Mouse (Mus musculus) right cerebral cortex, postnatal 36 days (tissue): ENCODE measurements around the gene Ets1.

Experiments used
- DNase-seq, 2 experiments: peaks; one replicate each; pipeline ENCODE4 v3.0.0; 2022; ENCODE audit warnings: low spot score in 2 of 2, mixed read lengths in 1 of 2

Ets1 gene

GRCm38 (mm10) chr9:32730001-32730655, 94.1 kb downstream of the Ets1 start:
- no peak for DNase-seq

- no peak for DNase-seq
Observed at GRCm38 (mm10) chr9:32730656-32731590, 94.9 kb downstream of the Ets1 start.

- no peak for DNase-seq
Observed at GRCm38 (mm10) chr9:32731787-32732186, 95.8 kb downstream of the Ets1 start.

GRCm38 (mm10) chr9:32735071-32735470, 99.0 kb downstream of the Ets1 start:
- DNase-seq = no peak

- no peak for DNase-seq
Observed at GRCm38 (mm10) chr9:32736051-32736450, 100.0 kb downstream of the Ets1 start.

- DNase-seq = no peak
Observed at GRCm38 (mm10) chr9:32739988-32740387, 104.0 kb downstream of the Ets1 start.

- no peak for DNase-seq
Observed at GRCm38 (mm10) chr9:32740751-32741387, 104.8 kb downstream of the Ets1 start.

- DNase-seq = no peak
Observed at GRCm38 (mm10) chr9:32741681-32742080, 105.7 kb downstream of the Ets1 start.

GRCm38 (mm10) chr9:32743157-32743556, 107.1 kb downstream of the Ets1 start:
- no peak for DNase-seq

- DNase-seq = no peak
Observed at GRCm38 (mm10) chr9:32743642-32744161, 107.7 kb downstream of the Ets1 start.

GRCm38 (mm10) chr9:32744288-32744687, 108.3 kb downstream of the Ets1 start:
- no peak for DNase-seq

- no peak for DNase-seq
Observed at GRCm38 (mm10) chr9:32745079-32745763, 109.2 kb downstream of the Ets1 start.

GRCm38 (mm10) chr9:32745998-32746397, 110.0 kb downstream of the Ets1 start:
- DNase-seq = no peak

- no peak for DNase-seq
Observed at GRCm38 (mm10) chr9:32746615-32747014, 110.6 kb downstream of the Ets1 start.

GRCm38 (mm10) chr9:32747624-32748023, 111.6 kb downstream of the Ets1 start:
- no peak for DNase-seq

- no peak for DNase-seq
Observed at GRCm38 (mm10) chr9:32748552-32748951, 112.5 kb downstream of the Ets1 start.

- no peak for DNase-seq
Observed at GRCm38 (mm10) chr9:32749721-32750480, 113.9 kb downstream of the Ets1 start.

GRCm38 (mm10) chr9:32752602-32753001, 116.6 kb downstream of the Ets1 start:
- no peak for DNase-seq

- DNase-seq = no peak
Observed at GRCm38 (mm10) chr9:32754311-32754710, 118.3 kb downstream of the Ets1 start.

- no peak for DNase-seq
Observed at GRCm38 (mm10) chr9:32756002-32756401, 120.0 kb downstream of the Ets1 start.
